Mouse (Mus musculus) embryonic facial prominence, embryonic 15.5 days (tissue): Measurements from ENCODE around the gene Kcnip1. TPM values are rescaled to one million over a fixed set of nuclear protein-coding genes. Genes with fewer than 3 reads are reported as not detected.

Experiments
- ATAC-seq: fragments of 200-750 bp; cut with Nextera tagmentation; 2 replicates; pipeline ENCODE4 v1.8.0; 2017; ENCODE audit warnings: low read depth, moderate TSS enrichment; ENCODE audit not compliant: insufficient number of reproducible peaks, low FRiP score, low TSS enrichment
- H3K27ac ChIP-seq: fragments of 300-500 bp; sonication (generic); replicated peaks from 2 replicates; pipeline ENCODE4 v1.5.1; 2015; ENCODE audit warnings: mild to moderate bottlenecking, inconsistent platforms
- H3K27me3 ChIP-seq: fragments of 300-500 bp; sonication (generic); 2 replicates; pipeline ENCODE4 v1.6.1; 2015; ENCODE audit warnings: inconsistent platforms
- H3K36me3 ChIP-seq: fragments of 300-500 bp; sonication (generic); 2 replicates; pipeline ENCODE4 v1.6.1; 2015; ENCODE audit warnings: mild to moderate bottlenecking, inconsistent platforms
- H3K4me1 ChIP-seq: fragments of 300-500 bp; sonication (generic); 2 replicates; pipeline ENCODE4 v1.6.1; 2015; ENCODE audit warnings: inconsistent platforms
- H3K4me2 ChIP-seq: fragments of 300-500 bp; sonication (generic); replicated peaks from 2 replicates; pipeline ENCODE4 v1.6.1; 2015; ENCODE audit warnings: mild to moderate bottlenecking, inconsistent platforms
- H3K4me3 ChIP-seq: fragments of 300-500 bp; sonication (generic); replicated peaks from 2 replicates; pipeline ENCODE4 v1.5.1; 2015; ENCODE audit warnings: mild to moderate bottlenecking, inconsistent platforms
- H3K9ac ChIP-seq: fragments of 300-500 bp; sonication (generic); 2 replicates; pipeline ENCODE4 v1.6.1; 2015; ENCODE audit warnings: inconsistent platforms
- H3K9me3 ChIP-seq: fragments of 300-500 bp; sonication (generic); replicated peaks from 2 replicates; pipeline ENCODE4 v1.6.1; 2016; ENCODE audit warnings: inconsistent platforms
- WGBS: fragments of 180-500 bp; shearing (Covaris S2); methylation state at CpG from one replicate; pipeline ENCODE4 v1.1.7; 2015; 5-methylcytosine and 5-hydroxymethylcytosine counted together
- polyA plus RNA-seq: library from polyadenylated mRNA; unstranded; fragments of >200 nt; fragmentation: Nextera tagmentation; extraction: Ambion mirVana; gene quantifications from 2 replicates; pipeline ENCODE4 v1.2.1, GENCODE M21; 2015

Gene Kcnip1
- polyA plus RNA-seq, 1 experiment from 2014 or later, result 6.6 TPM

- WGBS, result 82% methylated on average over 2 of the region's 2 CpGs
- Histone ChIP-seq H3K4me3 (no peak overlapping the region), H3K27ac (no peak overlapping the region), H3K4me2 (no peak overlapping the region), H3K9me3 (no peaks in the 10 kb centered on the region), H3K27me3 (no peaks in the 10 kb centered on the region), H3K9ac (no peak overlapping the region), H3K36me3 (no peaks in the 10 kb centered on the region), H3K4me1 (no peaks in the 10 kb centered on the region)
- no peak for ATAC-seq
Observed at GRCm38 (mm10) chr11:33986525-33986924, 6.4 kb downstream of the Kcnip1 start.

GRCm38 (mm10) chr11:33980146-33980545 is 12.8 kb downstream of the Kcnip1 start:
- no peak overlapping the region for H3K4me3 ChIP-seq
- H3K27me3 ChIP-seq, result no peaks in the 10 kb centered on the region
- H3K4me1 ChIP-seq, result no peaks in the 10 kb centered on the region
- no peaks in the 10 kb centered on the region for H3K36me3 ChIP-seq
- H3K4me2 ChIP-seq, result no peak overlapping the region
- no peaks in the 10 kb centered on the region for H3K9me3 ChIP-seq
- WGBS, result 52% methylated on average over 4 of the region's 4 CpGs
- H3K9ac ChIP-seq, result no peak overlapping the region
- no peak overlapping the region for H3K27ac ChIP-seq
- no peak for ATAC-seq

GRCm38 (mm10) chr11:33975121-33975520 is 17.8 kb downstream of the Kcnip1 start:
- 81% methylated on average over 2 of the region's 2 CpGs for WGBS
- H3K36me3 ChIP-seq, result no peaks in the 10 kb centered on the region
- H3K4me1 ChIP-seq, result no peaks in the 10 kb centered on the region
- no peak overlapping the region for H3K4me3 ChIP-seq
- no peak for ATAC-seq
- H3K9me3 ChIP-seq, result no peaks in the 10 kb centered on the region
- H3K9ac ChIP-seq, result no peak overlapping the region
- no peak overlapping the region for H3K27ac ChIP-seq
- no peaks in the 10 kb centered on the region for H3K27me3 ChIP-seq
- H3K4me2 ChIP-seq, result no peak overlapping the region

GRCm38 (mm10) chr11:33974341-33975040 is 18.5 kb downstream of the Kcnip1 start:
- 0 out of 2 replicates have a peak, but pooled peaks cover 5% of the 10 kb centered on the region for H3K4me1 ChIP-seq
- H3K27ac ChIP-seq, result no peak overlapping the region
- H3K4me2 ChIP-seq, result no peak overlapping the region
- H3K36me3 ChIP-seq, result no peaks in the 10 kb centered on the region
- ATAC-seq, result no peak
- 66% methylated on average over 14 of the region's 14 CpGs for WGBS
- no peak overlapping the region for H3K9ac ChIP-seq
- H3K9me3 ChIP-seq, result no peaks in the 10 kb centered on the region
- H3K27me3 ChIP-seq, result no peaks in the 10 kb centered on the region
- no peak overlapping the region for H3K4me3 ChIP-seq

- Histone ChIP-seq H3K27me3 (no peaks in the 10 kb centered on the region), H3K9ac (no peak overlapping the region), H3K36me3 (no peaks in the 10 kb centered on the region), H3K27ac (no peak overlapping the region), H3K9me3 (no peaks in the 10 kb centered on the region), H3K4me1 (peaks cover 12% of the 10 kb centered on the region; the same call in 1 of the 2 replicates), H3K4me2 (no peak overlapping the region), H3K4me3 (no peak overlapping the region)
- ATAC-seq, result no peak
- WGBS, result 71% methylated on average over 7 of the region's 7 CpGs
Observed at GRCm38 (mm10) chr11:33972114-33972513, 20.8 kb downstream of the Kcnip1 start.

GRCm38 (mm10) chr11:33969199-33969598 is 23.8 kb downstream of the Kcnip1 start:
- no peak for ATAC-seq
- H3K4me3 ChIP-seq, result no peak overlapping the region
- WGBS, result 43% methylated on average over 3 of the region's 3 CpGs
- no peak overlapping the region for H3K4me2 ChIP-seq
- H3K9me3 ChIP-seq, result no peaks in the 10 kb centered on the region
- H3K9ac ChIP-seq, result no peak overlapping the region
- H3K4me1 ChIP-seq, result peaks cover 12% of the 10 kb centered on the region; the same call in 1 of the 2 replicates
- H3K27me3 ChIP-seq, result no peaks in the 10 kb centered on the region
- no peak overlapping the region for H3K27ac ChIP-seq
- no peaks in the 10 kb centered on the region for H3K36me3 ChIP-seq

GRCm38 (mm10) chr11:33967708-33968107 is 25.2 kb downstream of the Kcnip1 start:
- Histone ChIP-seq H3K27me3 (no peaks in the 10 kb centered on the region), H3K36me3 (no peaks in the 10 kb centered on the region), H3K4me3 (no peak overlapping the region), H3K9ac (no peak overlapping the region), H3K9me3 (no peaks in the 10 kb centered on the region), H3K4me1 (peaks cover 12% of the 10 kb centered on the region), H3K4me2 (no peak overlapping the region), H3K27ac (no peak overlapping the region)
- 68% methylated on average over 4 of the region's 4 CpGs for WGBS
- no peak for ATAC-seq

GRCm38 (mm10) chr11:33965380-33965779 is 27.6 kb downstream of the Kcnip1 start:
- H3K4me2 ChIP-seq, result no peak overlapping the region
- no peak for ATAC-seq
- H3K4me3 ChIP-seq, result no peak overlapping the region
- peaks cover 12% of the 10 kb centered on the region for H3K4me1 ChIP-seq
- H3K27me3 ChIP-seq, result no peaks in the 10 kb centered on the region
- H3K9ac ChIP-seq, result no peak overlapping the region
- no peaks in the 10 kb centered on the region for H3K36me3 ChIP-seq
- no peaks in the 10 kb centered on the region for H3K9me3 ChIP-seq
- no peak overlapping the region for H3K27ac ChIP-seq
- 46% methylated on average over 2 of the region's 2 CpGs for WGBS

GRCm38 (mm10) chr11:33962688-33963407 is 30.1 kb downstream of the Kcnip1 start, which contains the start of gene Kcnmb1:
Gene Kcnmb1 (plus strand): TSS chr11:33963013.
- no peaks in the 10 kb centered on the region for H3K36me3 ChIP-seq
- no peak within 1 kb of the TSS for H3K4me3 ChIP-seq
- no peak within 1 kb of the TSS for H3K9ac ChIP-seq
- WGBS, result 21% methylated on average over 6 of the region's 6 CpGs
- no peak within 1 kb of the TSS for H3K27ac ChIP-seq
- no peaks in the 10 kb centered on the region for H3K27me3 ChIP-seq
- ATAC-seq, result no peak
- no peak within 1 kb of the TSS for H3K4me2 ChIP-seq
- no peaks in the 10 kb centered on the region for H3K9me3 ChIP-seq
- no peaks in the 10 kb centered on the region; the same call in 1 of the 2 replicates for H3K4me1 ChIP-seq

GRCm38 (mm10) chr11:33962178-33962577 is 30.8 kb downstream of the Kcnip1 start:
- no peaks in the 10 kb centered on the region; the same call in 1 of the 2 replicates for H3K4me1 ChIP-seq
- H3K27me3 ChIP-seq, result no peaks in the 10 kb centered on the region
- H3K27ac ChIP-seq, result no peak overlapping the region
- no peak for ATAC-seq
- H3K4me3 ChIP-seq, result no peak overlapping the region
- 49% methylated on average over 7 of the region's 7 CpGs for WGBS
- H3K9ac ChIP-seq, result no peak overlapping the region
- no peaks in the 10 kb centered on the region for H3K36me3 ChIP-seq
- no peak overlapping the region for H3K4me2 ChIP-seq
- no peaks in the 10 kb centered on the region for H3K9me3 ChIP-seq

GRCm38 (mm10) chr11:33958713-33959112 is 34.2 kb downstream of the Kcnip1 start:
- Histone ChIP-seq H3K27me3 (no peaks in the 10 kb centered on the region), H3K4me2 (no peak overlapping the region), H3K9ac (no peak overlapping the region), H3K4me3 (no peak overlapping the region), H3K9me3 (no peaks in the 10 kb centered on the region), H3K36me3 (no peaks in the 10 kb centered on the region), H3K4me1 (no peaks in the 10 kb centered on the region; the same call in 1 of the 2 replicates), H3K27ac (no peak overlapping the region)
- 82% methylated on average over 8 of the region's 8 CpGs for WGBS
- ATAC-seq, result no peak
